Mouse (Mus musculus): ENCODE results near the gene Pphln1.

DNA sequence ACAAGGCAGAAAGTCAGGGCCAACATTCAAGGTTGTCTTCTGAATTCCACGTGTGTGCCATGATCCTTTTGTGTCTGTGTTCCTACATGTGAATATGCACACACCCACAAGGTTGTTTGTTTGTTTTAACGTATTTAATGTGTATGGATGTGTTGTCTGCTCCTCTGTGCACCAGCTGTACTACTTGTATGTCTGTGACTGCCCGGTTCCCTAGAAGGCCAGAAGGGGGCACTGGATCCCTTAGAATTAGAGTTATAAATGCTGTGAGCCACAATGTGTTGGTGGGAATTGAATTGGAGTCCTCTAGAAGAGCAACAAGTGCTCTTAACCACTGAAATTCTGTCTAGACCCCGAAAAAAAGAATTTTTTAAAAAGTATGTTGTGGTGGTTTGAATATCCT lies 44.1 kb downstream of the Pphln1 start:
- TF ChIP-seq CTCF (IDR thresholded peaks at IDR 0.05) (peak; percentile 35), EP300 (IDR thresholded peaks at IDR 0.05) (no peak)
